Mouse (Mus musculus) embryonic facial prominence, embryonic 11.5 days (tissue): ENCODE results near the gene Trim56. TPM values are rescaled to one million over a fixed set of nuclear protein-coding genes. Genes with fewer than 3 reads are reported as not detected.
A peak's percentile ranks its signal among the peaks of the same experiment; 100 is the strongest.

Experiments used
- ATAC-seq: fragments of 200-750 bp; cut with Nextera tagmentation; replicated peaks from 2 replicates; pipeline ENCODE4 v1.8.0; 2017; ENCODE audit warnings: low read depth; ENCODE audit not compliant: insufficient number of reproducible peaks, low FRiP score, low TSS enrichment
- DNase-seq: peaks from one replicate; pipeline ENCODE4 v3.0.0-alpha.2; 2015; ENCODE audit warnings: low spot score
- H3K27ac ChIP-seq: fragments of 300-500 bp; sonication (generic); replicated peaks from 2 replicates; pipeline ENCODE4 v1.5.1; 2014; ENCODE audit warnings: mild to moderate bottlenecking, low read depth, low read length, control low read depth
- H3K27me3 ChIP-seq: fragments of 300-500 bp; sonication (generic); 2 replicates; pipeline ENCODE4 v1.6.1; 2014; ENCODE audit warnings: mild to moderate bottlenecking, low read length, moderate library complexity, mixed read lengths; ENCODE audit not compliant: control insufficient read depth, insufficient read depth
- H3K36me3 ChIP-seq: fragments of 300-500 bp; sonication (generic); replicated peaks from 2 replicates; pipeline ENCODE4 v1.6.1; 2014; ENCODE audit warnings: low read depth, mild to moderate bottlenecking, low read length, moderate library complexity, mixed read lengths; ENCODE audit not compliant: control insufficient read depth, insufficient read depth
- H3K4me1 ChIP-seq: fragments of 300-500 bp; sonication (generic); 2 replicates; pipeline ENCODE4 v1.6.1; 2014; ENCODE audit warnings: low read length, mixed read lengths; ENCODE audit not compliant: control insufficient read depth, insufficient read depth
- H3K4me2 ChIP-seq: fragments of 300-500 bp; sonication (generic); 2 replicates; pipeline ENCODE4 v1.6.1; 2014; ENCODE audit warnings: low read depth, mild to moderate bottlenecking, control low read depth, low read length, moderate library complexity
- H3K4me3 ChIP-seq: fragments of 300-500 bp; sonication (generic); 2 replicates; pipeline ENCODE4 v1.5.1; 2014; ENCODE audit warnings: low read depth, low read length, control low read depth
- H3K9ac ChIP-seq: fragments of 300-500 bp; sonication (generic); replicated peaks from 2 replicates; pipeline ENCODE4 v1.6.1; 2014; ENCODE audit warnings: mild to moderate bottlenecking, control low read depth, low read length
- H3K9me3 ChIP-seq: fragments of 300-500 bp; sonication (generic); replicated peaks from 2 replicates; pipeline ENCODE4 v1.6.1; 2016; ENCODE audit warnings: mild to moderate bottlenecking, low read length, inconsistent platforms, mixed read lengths; ENCODE audit not compliant: control insufficient read depth
- WGBS: fragments of 180-500 bp; shearing (Covaris S2); extraction: QIAGEN DNeasy Blood & Tissue Kit; methylation state at CpG from one replicate; pipeline ENCODE4 v1.1.7; 2014; 5-methylcytosine and 5-hydroxymethylcytosine counted together
- polyA plus RNA-seq: library from polyadenylated mRNA; unstranded; fragments of >200 nt; fragmentation: Nextera tagmentation; extraction: Ambion mirVana; gene quantifications from 2 replicates; pipeline ENCODE4 v1.2.1, GENCODE M21; 2014

The Trim56 gene
- polyA plus RNA-seq, 1 experiment from 2014 or later = 3.6 TPM

GRCm38 (mm10) chr5:137107024-137107423, 9.0 kb downstream of the Trim56 start:
- peak; percentile 92 for DNase-seq
- H3K4me2 ChIP-seq = no peak overlapping the region
- H3K36me3 ChIP-seq = no peaks in the 10 kb centered on the region
- no peak overlapping the region for H3K4me3 ChIP-seq
- H3K27me3 ChIP-seq = no peaks in the 10 kb centered on the region
- H3K27ac ChIP-seq = no peak overlapping the region
- no peak overlapping the region for H3K9ac ChIP-seq
- no peaks in the 10 kb centered on the region for H3K9me3 ChIP-seq
- no peaks in the 10 kb centered on the region for H3K4me1 ChIP-seq
- 9% methylated on average over 6 of the region's 6 CpGs for WGBS
- ATAC-seq = peak; percentile 14; the same call in 1 of the 2 replicates

GRCm38 (mm10) chr5:137106434-137106833, 9.6 kb downstream of the Trim56 start:
- H3K9me3 ChIP-seq = no peaks in the 10 kb centered on the region
- ATAC-seq (no peak), DNase-seq (no peak)
- H3K27ac ChIP-seq = no peak overlapping the region
- H3K4me3 ChIP-seq = no peak overlapping the region
- H3K36me3 ChIP-seq = no peaks in the 10 kb centered on the region
- no peaks in the 10 kb centered on the region for H3K27me3 ChIP-seq
- H3K9ac ChIP-seq = no peak overlapping the region
- no peaks in the 10 kb centered on the region for H3K4me1 ChIP-seq
- 77% methylated on average over 4 of the region's 4 CpGs for WGBS
- H3K4me2 ChIP-seq = no peak overlapping the region

- WGBS = 85% methylated on average over 2 of the region's 2 CpGs
- Histone ChIP-seq H3K4me2 (no peak overlapping the region), H3K9ac (no peak overlapping the region), H3K36me3 (no peaks in the 10 kb centered on the region), H3K27me3 (no peaks in the 10 kb centered on the region), H3K27ac (no peak overlapping the region), H3K9me3 (no peaks in the 10 kb centered on the region), H3K4me1 (no peaks in the 10 kb centered on the region), H3K4me3 (no peak overlapping the region)
- no peak for DNase-seq
- no peak for ATAC-seq
These were observed 12.0 kb downstream of the Trim56 start for GRCm38 (mm10) chr5:137103969-137104368.

- WGBS = 67% methylated on average over 28 of the region's 28 CpGs
- ATAC-seq (no peak), DNase-seq (no peak)
- Histone ChIP-seq H3K9me3 (no peaks in the 10 kb centered on the region), H3K4me2 (no peak overlapping the region), H3K27ac (no peak overlapping the region), H3K36me3 (no peaks in the 10 kb centered on the region), H3K27me3 (no peaks in the 10 kb centered on the region), H3K9ac (no peak overlapping the region), H3K4me1 (no peaks in the 10 kb centered on the region), H3K4me3 (no peak overlapping the region)
These were observed 13.2 kb downstream of the Trim56 start for GRCm38 (mm10) chr5:137102575-137103522.

- Histone ChIP-seq H3K9me3 (no peaks in the 10 kb centered on the region), H3K27ac (no peak overlapping the region), H3K36me3 (no peaks in the 10 kb centered on the region), H3K4me2 (no peak overlapping the region), H3K9ac (no peak overlapping the region), H3K4me1 (no peaks in the 10 kb centered on the region), H3K4me3 (no peak overlapping the region), H3K27me3 (no peaks in the 10 kb centered on the region)
- DNase-seq = no peak
- ATAC-seq = no peak
- WGBS = 76% methylated on average over 10 of the region's 10 CpGs
These were observed 13.9 kb downstream of the Trim56 start for GRCm38 (mm10) chr5:137102078-137102477.

GRCm38 (mm10) chr5:137100660-137101059, 15.3 kb downstream of the Trim56 start:
- Histone ChIP-seq H3K27me3 (no peaks in the 10 kb centered on the region), H3K4me3 (no peak overlapping the region), H3K4me2 (no peak overlapping the region), H3K27ac (no peak overlapping the region), H3K36me3 (no peaks in the 10 kb centered on the region), H3K9me3 (no peaks in the 10 kb centered on the region), H3K4me1 (no peaks in the 10 kb centered on the region), H3K9ac (no peak overlapping the region)
- 40% methylated on average over 4 of the region's 4 CpGs for WGBS
- DNase-seq (no peak), ATAC-seq (no peak)

GRCm38 (mm10) chr5:137098418-137098817, 17.6 kb downstream of the Trim56 start:
- Histone ChIP-seq H3K4me2 (no peak overlapping the region), H3K36me3 (no peaks in the 10 kb centered on the region), H3K4me1 (no peaks in the 10 kb centered on the region), H3K27me3 (no peaks in the 10 kb centered on the region), H3K9me3 (no peaks in the 10 kb centered on the region), H3K9ac (no peak overlapping the region), H3K27ac (no peak overlapping the region), H3K4me3 (no peak overlapping the region)
- no peak for DNase-seq
- ATAC-seq = no peak
- 68% methylated on average over 11 of the region's 11 CpGs for WGBS

GRCm38 (mm10) chr5:137096037-137096436, 20.0 kb downstream of the Trim56 start:
- H3K36me3 ChIP-seq = no peaks in the 10 kb centered on the region
- H3K4me3 ChIP-seq = no peak overlapping the region
- no peak overlapping the region for H3K9ac ChIP-seq
- 63% methylated on average over 1 of the region's 1 CpGs for WGBS
- DNase-seq = no peak
- no peak overlapping the region for H3K27ac ChIP-seq
- H3K27me3 ChIP-seq = no peaks in the 10 kb centered on the region
- H3K4me1 ChIP-seq = no peaks in the 10 kb centered on the region
- H3K9me3 ChIP-seq = no peaks in the 10 kb centered on the region
- ATAC-seq = no peak
- H3K4me2 ChIP-seq = no peak overlapping the region
